Mouse (Mus musculus) liver, adult 2 months (tissue): ENCODE measurements around the gene Cdc42ep2. TPM values are rescaled to one million over a fixed set of nuclear protein-coding genes. Genes with fewer than 3 reads are reported as not detected.

Experiments
- DNase-seq: peaks from one replicate; pipeline ENCODE4 v3.0.0-alpha.2; 2011; ENCODE audit warnings: low read depth, low spot score; ENCODE audit errors: extremely low read depth
- H3K27ac ChIP-seq: fragments of 200-500 bp; replicated peaks from 2 replicates; pipeline ENCODE4 v1.5.1; 2012; ENCODE audit warnings: low read depth, mild to moderate bottlenecking, control low read depth, inconsistent platforms, low read length; ENCODE audit not compliant: insufficient read depth
- H3K27me3 ChIP-seq: fragments of 200-500 bp; 2 replicates; pipeline ENCODE4 v1.6.1; 2012; ENCODE audit warnings: mild to moderate bottlenecking, moderate library complexity, low read length, inconsistent platforms; ENCODE audit not compliant: control insufficient read depth, insufficient read depth
- H3K36me3 ChIP-seq: fragments of 200-500 bp; 2 replicates; pipeline ENCODE4 v1.6.1; 2012; ENCODE audit warnings: low read length, inconsistent platforms; ENCODE audit not compliant: control insufficient read depth, insufficient read depth
- H3K4me1 ChIP-seq: fragments of 200-500 bp; 2 replicates; pipeline ENCODE4 v1.6.1; 2011; ENCODE audit warnings: low read length; ENCODE audit not compliant: control insufficient read depth, insufficient read depth
- H3K4me3 ChIP-seq: fragments of 200-500 bp; 2 replicates; pipeline ENCODE4 v1.5.1; 2011; ENCODE audit warnings: low read depth, mild to moderate bottlenecking, control low read depth, low read length, moderate library complexity; ENCODE audit not compliant: insufficient read depth
- H3K79me2 ChIP-seq: fragments of 200-500 bp; 2 replicates; pipeline ENCODE4 v1.6.1; 2012; ENCODE audit warnings: inconsistent platforms, mild to moderate bottlenecking, low read length, moderate library complexity; ENCODE audit not compliant: control insufficient read depth, insufficient read depth
- H3K9ac ChIP-seq: fragments of 200-500 bp; 2 replicates; pipeline ENCODE4 v1.6.1; 2012; ENCODE audit warnings: low read depth, mild to moderate bottlenecking, control low read depth, inconsistent platforms, low read length
- CTCF ChIP-seq: fragments of 200-500 bp; IDR thresholded peaks from 2 replicates; pipeline ENCODE4 v1.5.1; 2011; ENCODE audit warnings: low read depth, low read length, control low read depth
- POLR2A ChIP-seq: fragments of 200-500 bp; IDR thresholded peaks from 2 replicates; pipeline ENCODE4 v1.6.1; 2011; ENCODE audit warnings: low read length, control low read depth; ENCODE audit not compliant: insufficient read depth; ENCODE audit errors: extremely low read depth
- WGBS: fragments of 180-500 bp; shearing (Covaris S2); methylation state at CpG from one replicate; pipeline ENCODE4 v1.1.7; 2018; 5-methylcytosine and 5-hydroxymethylcytosine counted together
- polyA plus RNA-seq: library from polyadenylated mRNA; depleted of rRNA; stranded (reverse); fragments of >200 nt; gene quantifications from 2 replicates; pipeline ENCODE4 v1.2.3, GENCODE M21; 2012; rRNA removed
- total RNA-seq: library from RNA; depleted of rRNA; stranded (reverse); fragments of >200 nt; gene quantifications from 2 replicates; pipeline ENCODE4 v1.2.3, GENCODE M21; 2014; rRNA removed

Cdc42ep2 gene
- 1.7 and 2.1 TPM in 2 replicates for total RNA-seq
- 2.1 and 2.4 TPM in 2 replicates for polyA plus RNA-seq

- peak within 1 kb of the TSS; percentile 61 for H3K9ac ChIP-seq
- no peak for TF ChIP-seq CTCF
- peak; percentile 69 for TF ChIP-seq POLR2A
- peak within 1 kb of the TSS; percentile 69 for H3K27ac ChIP-seq
- DNase-seq = peak; percentile 83
- under 1% methylated on average over 18 of the region's 18 CpGs for WGBS
- H3K4me3 ChIP-seq = peak within 1 kb of the TSS; percentile 73
- H3K27me3 ChIP-seq = no peaks in the 10 kb centered on the region
- H3K4me1 ChIP-seq = 0 out of 2 replicates have a peak, but pooled peaks cover 3% of the 10 kb centered on the region
- peaks cover 3% of the 10 kb centered on the region; the same call in 1 of the 2 replicates for H3K79me2 ChIP-seq
- H3K36me3 ChIP-seq = no peaks in the 10 kb centered on the region
Observed at GRCm38 (mm10) chr19:5924713-5925093, at the start of gene Cdc42ep2. Cdc42ep2 (minus strand) TSS chr19:5924816.

GRCm38 (mm10) chr19:5967664-5968063 lies 43.0 kb upstream of the Cdc42ep2 start:
- DNase-seq = no peak
- no peak overlapping the region for H3K9ac ChIP-seq
- no peak overlapping the region for H3K27ac ChIP-seq
- no peaks in the 10 kb centered on the region; the same call in 1 of the 2 replicates for H3K79me2 ChIP-seq
- no peaks in the 10 kb centered on the region for H3K27me3 ChIP-seq
- H3K4me1 ChIP-seq = peaks cover 6% of the 10 kb centered on the region; the same call in 1 of the 2 replicates
- WGBS = 95% methylated on average over 10 of the region's 10 CpGs
- no peaks in the 10 kb centered on the region for H3K36me3 ChIP-seq
- H3K4me3 ChIP-seq = no peak overlapping the region
- TF ChIP-seq POLR2A (no peak), CTCF (no peak)

GRCm38 (mm10) chr19:5966786-5967185 lies 42.2 kb upstream of the Cdc42ep2 start:
- 77% methylated on average over 6 of the region's 6 CpGs for WGBS
- Histone ChIP-seq H3K36me3 (no peaks in the 10 kb centered on the region), H3K4me3 (no peak overlapping the region), H3K27me3 (no peaks in the 10 kb centered on the region), H3K4me1 (peaks cover 6% of the 10 kb centered on the region; the same call in 1 of the 2 replicates), H3K79me2 (no peaks in the 10 kb centered on the region; the same call in 1 of the 2 replicates), H3K27ac (no peak overlapping the region), H3K9ac (no peak overlapping the region)
- no peak for DNase-seq
- no peak for TF ChIP-seq POLR2A
- no peak for TF ChIP-seq CTCF

GRCm38 (mm10) chr19:5965910-5966309 lies 41.3 kb upstream of the Cdc42ep2 start:
- Histone ChIP-seq H3K9ac (no peak overlapping the region), H3K4me3 (no peak overlapping the region), H3K4me1 (peaks cover 6% of the 10 kb centered on the region; the same call in 1 of the 2 replicates), H3K27me3 (no peaks in the 10 kb centered on the region), H3K79me2 (no peaks in the 10 kb centered on the region; the same call in 1 of the 2 replicates), H3K36me3 (no peaks in the 10 kb centered on the region), H3K27ac (no peak overlapping the region)
- no peak for DNase-seq
- TF ChIP-seq CTCF (no peak), POLR2A (no peak)
- 91% methylated on average over 2 of the region's 2 CpGs for WGBS

- Histone ChIP-seq H3K27ac (no peak overlapping the region), H3K9ac (no peak overlapping the region), H3K36me3 (no peaks in the 10 kb centered on the region), H3K4me1 (peaks cover 6% of the 10 kb centered on the region; the same call in 1 of the 2 replicates), H3K27me3 (no peaks in the 10 kb centered on the region), H3K79me2 (no peaks in the 10 kb centered on the region; the same call in 1 of the 2 replicates), H3K4me3 (no peak overlapping the region)
- WGBS = 15% methylated on average over 4 of the region's 4 CpGs
- TF ChIP-seq CTCF = peak; percentile 89
- TF ChIP-seq POLR2A = no peak
- peak; percentile 66 for DNase-seq
Observed at GRCm38 (mm10) chr19:5965280-5965679, 40.7 kb upstream of the Cdc42ep2 start.

GRCm38 (mm10) chr19:5964804-5965203 lies 40.2 kb upstream of the Cdc42ep2 start:
- Histone ChIP-seq H3K4me3 (no peak overlapping the region), H3K79me2 (no peaks in the 10 kb centered on the region; the same call in 1 of the 2 replicates), H3K36me3 (no peaks in the 10 kb centered on the region), H3K27ac (no peak overlapping the region), H3K9ac (no peak overlapping the region), H3K4me1 (peaks cover 6% of the 10 kb centered on the region; the same call in 1 of the 2 replicates), H3K27me3 (no peaks in the 10 kb centered on the region)
- WGBS = 92% methylated on average over 2 of the region's 2 CpGs
- no peak for DNase-seq
- TF ChIP-seq POLR2A (no peak), CTCF (no peak)
